Mouse (Mus musculus) right cerebral cortex, postnatal 4 days (tissue): Measurements from ENCODE around the gene Tmem89.

Source experiments
- DNase-seq: peaks from one replicate; pipeline ENCODE4 v3.0.0-alpha.2; 2022

Gene Tmem89

GRCm38 (mm10) chr9:108914491-108914890 is at the start of gene Tmem89:
Gene Tmem89 (plus strand): TSS chr9:108914619.
- DNase-seq, result peak; percentile 61

GRCm38 (mm10) chr9:108912308-108912707 is 2.1 kb upstream of the Tmem89 start:
- no peak for DNase-seq

GRCm38 (mm10) chr9:108913161-108913560 is 1.3 kb upstream of the Tmem89 start:
- DNase-seq, result no peak

GRCm38 (mm10) chr9:108913621-108914020 is 798 bp upstream of the Tmem89 start:
- DNase-seq, result no peak

- no peak for DNase-seq
Observed at GRCm38 (mm10) chr9:108925897-108926296, 11.5 kb downstream of the Tmem89 start.

- DNase-seq, result no peak
Observed at GRCm38 (mm10) chr9:108928424-108928823, 14.0 kb downstream of the Tmem89 start.

GRCm38 (mm10) chr9:108935991-108936390 is 21.6 kb downstream of the Tmem89 start:
- DNase-seq, result no peak

GRCm38 (mm10) chr9:108936418-108937364 is 22.3 kb downstream of the Tmem89 start, which contains the start of gene Uqcrc1:
Gene Uqcrc1 (plus strand): TSS chr9:108936633.
- DNase-seq, result peak; percentile 98

GRCm38 (mm10) chr9:108945111-108945510 is 30.7 kb downstream of the Tmem89 start:
- DNase-seq, result no peak

GRCm38 (mm10) chr9:108945608-108946007 is 31.2 kb downstream of the Tmem89 start:
- DNase-seq, result no peak

- no peak for DNase-seq
Observed at GRCm38 (mm10) chr9:108949231-108949966, 35.0 kb downstream of the Tmem89 start.

GRCm38 (mm10) chr9:108949967-108950728 is 35.7 kb downstream of the Tmem89 start:
- no peak for DNase-seq

- no peak for DNase-seq
Observed at GRCm38 (mm10) chr9:108953081-108953636, 38.7 kb downstream of the Tmem89 start, which contains the start of gene Col7a1. Gene Col7a1 (plus strand): TSS chr9:108953586.

GRCm38 (mm10) chr9:108955241-108955640 is 40.8 kb downstream of the Tmem89 start:
- no peak for DNase-seq

GRCm38 (mm10) chr9:108955846-108956245 is 41.4 kb downstream of the Tmem89 start:
- no peak for DNase-seq

- no peak for DNase-seq
Observed at GRCm38 (mm10) chr9:108963577-108963976, 49.2 kb downstream of the Tmem89 start.

GRCm38 (mm10) chr9:108964338-108964737 is 49.9 kb downstream of the Tmem89 start:
- no peak for DNase-seq
